Mouse (Mus musculus): ENCODE data around the gene Agr3.

DNA sequence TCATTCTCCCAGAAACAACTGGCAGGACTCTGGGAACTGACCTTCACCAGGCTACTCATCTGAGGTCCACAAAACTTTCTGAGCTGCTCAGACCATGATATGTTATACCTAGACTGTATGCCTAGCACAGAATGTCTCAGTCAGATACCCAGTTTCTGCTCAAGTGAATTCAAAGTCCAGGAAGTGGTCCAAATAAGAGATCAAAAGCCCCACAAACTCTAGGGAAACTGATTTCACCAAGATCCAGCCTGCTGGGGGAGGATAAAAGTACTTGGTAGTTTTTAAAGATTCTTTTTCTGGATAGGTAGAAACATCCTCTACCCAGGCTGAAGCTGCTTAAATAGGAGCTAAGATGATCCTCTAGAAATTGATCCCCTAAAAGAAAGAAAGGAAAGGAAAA, 9.6 kb upstream of the Agr3 start:
- TF ChIP-seq CTCF (IDR thresholded peaks at IDR 0.05; ENCODE audit: low read depth, low read length) (no peak), POLR2A (IDR thresholded peaks at IDR 0.05; ENCODE audit: borderline replicate concordance, low read depth, low read length) (no peak)

Measured in bone marrow macrophage, adult 2 months (primary cell).